Mouse (Mus musculus): Measurements from ENCODE around the gene Sqstm1. TPM values are rescaled to one million over a fixed set of nuclear protein-coding genes. Genes with fewer than 3 reads are reported as not detected.

Gene Sqstm1
- polyA plus RNA-seq, 1 experiment from 2014 or later: 210 TPM

- Histone ChIP-seq H3K4me3 (no peak overlapping the region), H3K9me3 (no peaks in the 10 kb centered on the region), H3K27me3 (ENCODE audit: insufficient read depth, poor library complexity, severe bottlenecking) (no peaks in the 10 kb centered on the region), H3K36me3 (peaks cover 10% of the 10 kb centered on the region), H3K27ac (no peak overlapping the region), H3K4me1 (replicated peaks) (peaks cover 44% of the 10 kb centered on the region)
- DNase-seq (ENCODE audit: low spot score): no peak
- 75% methylated on average over 3 of the region's 3 CpGs for WGBS
These were observed 1.6 kb upstream of the Sqstm1 start for GRCm38 (mm10) chr11:50212060-50212739.

GRCm38 (mm10) chr11:50211322-50212059 lies 864 bp upstream of the Sqstm1 start:
- Histone ChIP-seq H3K4me3 (peak overlapping the region; percentile 87), H3K27ac (peak overlapping the region; percentile 96), H3K9me3 (no peaks in the 10 kb centered on the region), H3K4me1 (replicated peaks) (peaks cover 37% of the 10 kb centered on the region), H3K27me3 (ENCODE audit: insufficient read depth, poor library complexity, severe bottlenecking) (no peaks in the 10 kb centered on the region), H3K36me3 (peaks cover 17% of the 10 kb centered on the region)
- no peak for DNase-seq (ENCODE audit: low spot score)
- WGBS: 87% methylated on average over 3 of the region's 3 CpGs

GRCm38 (mm10) chr11:50210101-50210504 lies 524 bp downstream of the Sqstm1 start:
- Histone ChIP-seq H3K9me3 (no peaks in the 10 kb centered on the region), H3K4me1 (replicated peaks) (peaks cover 24% of the 10 kb centered on the region), H3K27ac (peak overlapping the region; percentile 96), H3K4me3 (peak overlapping the region; percentile 87), H3K27me3 (ENCODE audit: insufficient read depth, poor library complexity, severe bottlenecking) (no peaks in the 10 kb centered on the region), H3K36me3 (peaks cover 31% of the 10 kb centered on the region)
- WGBS: under 1% methylated on average over 24 of the region's 24 CpGs
- peak; percentile 90 for DNase-seq (ENCODE audit: low spot score)

GRCm38 (mm10) chr11:50208039-50208438 lies 2.6 kb downstream of the Sqstm1 start:
- 94% methylated on average over 5 of the region's 5 CpGs for WGBS
- DNase-seq (ENCODE audit: low spot score): no peak
- H3K4me1 ChIP-seq (replicated peaks): peaks cover 23% of the 10 kb centered on the region
- no peak overlapping the region for H3K4me3 ChIP-seq
- H3K36me3 ChIP-seq: peaks cover 51% of the 10 kb centered on the region
- H3K27ac ChIP-seq: no peak overlapping the region
- H3K9me3 ChIP-seq: no peaks in the 10 kb centered on the region
- no peaks in the 10 kb centered on the region for H3K27me3 ChIP-seq (ENCODE audit: insufficient read depth, poor library complexity, severe bottlenecking)

- peaks cover 57% of the 10 kb centered on the region for H3K36me3 ChIP-seq
These were observed 3.3 kb downstream of the Sqstm1 start for GRCm38 (mm10) chr11:50207344-50207743.

GRCm38 (mm10) chr11:50206037-50206436 lies 4.6 kb downstream of the Sqstm1 start:
- Histone ChIP-seq H3K27me3 (ENCODE audit: insufficient read depth, poor library complexity, severe bottlenecking) (no peaks in the 10 kb centered on the region), H3K9me3 (no peaks in the 10 kb centered on the region), H3K4me3 (no peak overlapping the region), H3K36me3 (peaks cover 71% of the 10 kb centered on the region), H3K27ac (no peak overlapping the region), H3K4me1 (replicated peaks) (peaks cover 13% of the 10 kb centered on the region)
- 86% methylated on average over 2 of the region's 2 CpGs for WGBS
- DNase-seq (ENCODE audit: low spot score): no peak

More at GRCm38 (mm10) chr11:50207344-50207743, 3.3 kb downstream of the Sqstm1 start:
- Histone ChIP-seq H3K27me3 (ENCODE audit: insufficient read depth, poor library complexity, severe bottlenecking) (no peaks in the 10 kb centered on the region), H3K4me1 (replicated peaks) (peaks cover 18% of the 10 kb centered on the region), H3K27ac (no peak overlapping the region), H3K4me3 (no peak overlapping the region), H3K9me3 (no peaks in the 10 kb centered on the region)
- no peak for DNase-seq (ENCODE audit: low spot score)
- 96% methylated on average over 14 of the region's 14 CpGs for WGBS

- Histone ChIP-seq H3K4me1 (replicated peaks) (peaks cover 10% of the 10 kb centered on the region; the same call in 1 of the 2 replicates), H3K27ac (no peak overlapping the region), H3K9me3 (no peaks in the 10 kb centered on the region), H3K4me3 (no peak overlapping the region), H3K27me3 (ENCODE audit: insufficient read depth, poor library complexity, severe bottlenecking) (no peaks in the 10 kb centered on the region), H3K36me3 (peaks cover 77% of the 10 kb centered on the region)
- 95% methylated on average over 3 of the region's 3 CpGs for WGBS
- no peak for DNase-seq (ENCODE audit: low spot score)
These were observed 5.2 kb downstream of the Sqstm1 start for GRCm38 (mm10) chr11:50205434-50205833.

GRCm38 (mm10) chr11:50203302-50203827 lies 7.3 kb downstream of the Sqstm1 start:
- Histone ChIP-seq H3K9me3 (no peaks in the 10 kb centered on the region), H3K4me3 (no peak overlapping the region), H3K36me3 (peaks cover 96% of the 10 kb centered on the region), H3K27ac (no peak overlapping the region), H3K4me1 (replicated peaks) (no peaks in the 10 kb centered on the region), H3K27me3 (ENCODE audit: insufficient read depth, poor library complexity, severe bottlenecking) (no peaks in the 10 kb centered on the region)
- 92% methylated on average over 9 of the region's 9 CpGs for WGBS
- no peak for DNase-seq (ENCODE audit: low spot score)

- H3K9me3 ChIP-seq: no peaks in the 10 kb centered on the region
- H3K27ac ChIP-seq: no peak overlapping the region
- DNase-seq (ENCODE audit: low spot score): no peak
- H3K27me3 ChIP-seq (ENCODE audit: insufficient read depth, poor library complexity, severe bottlenecking): no peaks in the 10 kb centered on the region
- 92% methylated on average over 3 of the region's 3 CpGs for WGBS
- H3K4me1 ChIP-seq (replicated peaks): no peaks in the 10 kb centered on the region
- H3K4me3 ChIP-seq: no peak overlapping the region
- H3K36me3 ChIP-seq: peaks cover 96% of the 10 kb centered on the region
These were observed 9.0 kb downstream of the Sqstm1 start for GRCm38 (mm10) chr11:50201590-50201989.

- H3K4me1 ChIP-seq (replicated peaks): no peaks in the 10 kb centered on the region
- H3K27ac ChIP-seq: no peak overlapping the region
- H3K9me3 ChIP-seq: no peaks in the 10 kb centered on the region
- no peaks in the 10 kb centered on the region for H3K27me3 ChIP-seq (ENCODE audit: insufficient read depth, poor library complexity, severe bottlenecking)
- WGBS: 90% methylated on average over 8 of the region's 8 CpGs
- no peak for DNase-seq (ENCODE audit: low spot score)
- H3K36me3 ChIP-seq: peaks cover 94% of the 10 kb centered on the region
- H3K4me3 ChIP-seq: no peak overlapping the region
These were observed 10.0 kb downstream of the Sqstm1 start for GRCm38 (mm10) chr11:50200613-50201012.

- Histone ChIP-seq H3K36me3 (peaks cover 91% of the 10 kb centered on the region), H3K27ac (no peak overlapping the region), H3K4me1 (replicated peaks) (no peaks in the 10 kb centered on the region), H3K27me3 (ENCODE audit: insufficient read depth, poor library complexity, severe bottlenecking) (no peaks in the 10 kb centered on the region), H3K4me3 (no peak overlapping the region), H3K9me3 (no peaks in the 10 kb centered on the region)
- no peak for DNase-seq (ENCODE audit: low spot score)
- 96% methylated on average over 2 of the region's 2 CpGs for WGBS
These were observed 11.7 kb downstream of the Sqstm1 start for GRCm38 (mm10) chr11:50198916-50199315.

GRCm38 (mm10) chr11:50198219-50198846 lies 12.3 kb downstream of the Sqstm1 start:
- Histone ChIP-seq H3K4me1 (replicated peaks) (no peaks in the 10 kb centered on the region), H3K27ac (no peak overlapping the region), H3K36me3 (peaks cover 88% of the 10 kb centered on the region), H3K9me3 (no peaks in the 10 kb centered on the region), H3K4me3 (no peak overlapping the region), H3K27me3 (ENCODE audit: insufficient read depth, poor library complexity, severe bottlenecking) (no peaks in the 10 kb centered on the region)
- WGBS: 91% methylated on average over 4 of the region's 5 CpGs
- DNase-seq (ENCODE audit: low spot score): no peak

GRCm38 (mm10) chr11:50197500-50197899 lies 13.1 kb downstream of the Sqstm1 start:
- Histone ChIP-seq H3K27ac (no peak overlapping the region), H3K27me3 (ENCODE audit: insufficient read depth, poor library complexity, severe bottlenecking) (no peaks in the 10 kb centered on the region), H3K36me3 (peaks cover 80% of the 10 kb centered on the region), H3K4me3 (no peak overlapping the region), H3K9me3 (no peaks in the 10 kb centered on the region), H3K4me1 (replicated peaks) (no peaks in the 10 kb centered on the region)
- DNase-seq (ENCODE audit: low spot score): no peak
- WGBS: 93% methylated on average over 4 of the region's 4 CpGs

Data from hindbrain, embryonic 10.5 days (tissue).